Mouse (Mus musculus) spleen, adult 2 months (tissue): ENCODE measurements at regions not wholly inside any gene's neighbourhood (a gene's known extent, or its start where the extent isn't known, plus 50 kb on each side); places are given as distances from the start of the nearest gene placed in this dataset.

Experiments used
- CTCF ChIP-seq: fragments of 200-500 bp; IDR thresholded peaks from 2 replicates; pipeline ENCODE4 v1.5.1; 2011; ENCODE audit warnings: mild to moderate bottlenecking, inconsistent platforms; ENCODE audit not compliant: insufficient read depth, insufficient read length, insufficient replicate concordance; ENCODE audit errors: extremely low read depth
- POLR2A ChIP-seq: fragments of 200-500 bp; IDR thresholded peaks from 2 replicates; pipeline ENCODE4 v1.6.1; 2011; ENCODE audit warnings: low read depth, low read length, inconsistent platforms

DNA sequence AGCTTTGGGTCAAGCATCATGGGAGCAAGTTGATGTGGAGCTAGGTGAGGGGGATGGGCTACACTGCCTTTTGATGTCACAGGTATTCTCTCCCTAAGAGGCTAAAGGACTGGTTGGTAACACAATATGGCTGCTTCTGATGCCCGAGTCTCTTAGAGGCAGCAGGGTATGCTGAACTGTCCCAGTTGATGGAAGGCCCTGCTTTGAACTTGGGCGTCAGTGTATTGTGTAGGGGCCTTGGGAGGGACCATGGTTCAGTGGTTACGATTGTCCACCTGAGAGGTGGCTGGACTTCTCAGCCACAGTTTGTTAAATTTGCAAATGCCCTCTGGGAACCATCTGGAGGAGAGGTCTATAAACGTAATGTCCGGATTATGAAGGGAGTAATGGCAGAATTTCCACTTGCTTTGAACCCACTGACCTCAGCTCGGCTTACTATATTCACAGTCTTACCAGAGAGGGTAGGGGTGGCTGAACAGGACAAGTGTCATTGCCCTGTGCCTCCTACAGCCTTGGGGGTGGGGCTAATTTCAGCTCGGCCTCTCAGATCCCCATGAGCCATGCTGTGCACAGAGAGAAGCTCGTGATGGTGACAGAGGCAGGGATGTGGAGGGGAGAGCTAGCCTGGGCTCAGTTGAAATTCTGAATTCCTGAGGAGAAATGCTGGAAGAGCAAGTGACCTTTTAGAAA, 442.6 kb upstream of the Mgmt start:
- TF ChIP-seq CTCF, result no peak
- no peak for TF ChIP-seq POLR2A
